In genomic region chr19:23535700-23536099, GRCm38 (mm10) we compare ENCODE assay signal across 34 mouse cellular contexts.
"Had no signal": no experiment of that assay in that cellular context is flagged by ENCODE, and none has a peak within 500 bp of the region (broad histone marks: within the 10 kb centered on the region; RNA-seq: fewer than 3 reads in every experiment).

No protein-coding gene starts in this region.

- H3K9ac ChIP-seq: heart, embryonic 12.5 days; heart, embryonic 13.5 days; heart, embryonic 15.5 days; hindbrain, embryonic 12.5 days; hindbrain, embryonic 13.5 days; hindbrain, embryonic 15.5 days; intestine, embryonic 15.5 days; kidney, embryonic 15.5 days had no signal

- ATAC-seq: hindbrain, embryonic 16.5 days; hindbrain, postnatal 0 days; inflammation-experienced regulatory T-cells, adult 6 months; intestine, embryonic 15.5 days; intestine, embryonic 16.5 days; intestine, postnatal 0 days had no signal

- H3K9me3 ChIP-seq: heart, embryonic 12.5 days; heart, embryonic 13.5 days; heart, embryonic 15.5 days; hindbrain, embryonic 10.5 days; hindbrain, embryonic 12.5 days; hindbrain, embryonic 13.5 days; hindbrain, embryonic 15.5 days; intestine, embryonic 15.5 days; kidney, embryonic 15.5 days had no signal

- H3K4me2 ChIP-seq: heart, embryonic 11.5 days; heart, embryonic 12.5 days; heart, embryonic 13.5 days; heart, embryonic 15.5 days; hindbrain, embryonic 12.5 days; hindbrain, embryonic 13.5 days; hindbrain, embryonic 15.5 days; intestine, embryonic 15.5 days; kidney, embryonic 15.5 days had no signal

- DNase-seq: heart, postnatal 10 days; heart, postnatal 14 days; heart, postnatal 36 days; heart, postnatal 4 days; kidney, adult 11 months; kidney, adult 18-20 months; kidney, adult 2 months; kidney, adult 8-10 months; kidney, adult 9 months; kidney, postnatal 10 days; kidney, postnatal 14 days; kidney, postnatal 25 days; kidney, postnatal 36 days; kidney, postnatal 4 days; layer of hippocampus, adult 9-11 months; layer of hippocampus, postnatal 36 days had no signal

- H3K27me3 ChIP-seq: heart, embryonic 12.5 days; heart, embryonic 13.5 days; heart, embryonic 15.5 days; hindbrain, embryonic 12.5 days; hindbrain, embryonic 13.5 days; hindbrain, embryonic 15.5 days; intestine, embryonic 15.5 days; kidney, embryonic 15.5 days had no signal

- H3K36me3 ChIP-seq: heart, embryonic 12.5 days; heart, embryonic 13.5 days; heart, embryonic 15.5 days; hindbrain, embryonic 10.5 days; hindbrain, embryonic 12.5 days; hindbrain, embryonic 13.5 days; hindbrain, embryonic 15.5 days; intestine, embryonic 15.5 days; kidney, embryonic 15.5 days had no signal

- H3K27ac ChIP-seq: heart, embryonic 13.5 days; heart, embryonic 15.5 days; hindbrain, embryonic 10.5 days; hindbrain, embryonic 12.5 days; hindbrain, embryonic 13.5 days; hindbrain, embryonic 15.5 days; hindbrain, postnatal 0 days; intestine, embryonic 15.5 days; kidney, embryonic 15.5 days; kidney, postnatal 0 days; left cerebral cortex, adult 2 months had no signal

- H3K4me1 ChIP-seq: heart, embryonic 12.5 days; heart, embryonic 13.5 days; heart, embryonic 15.5 days; hindbrain, embryonic 12.5 days; hindbrain, embryonic 13.5 days; hindbrain, embryonic 15.5 days; intestine, embryonic 15.5 days; kidney, embryonic 15.5 days had no signal

- H3K4me3 ChIP-seq: heart, embryonic 12.5 days; heart, embryonic 13.5 days; heart, embryonic 15.5 days; hindbrain, embryonic 10.5 days; hindbrain, embryonic 12.5 days; hindbrain, embryonic 13.5 days; hindbrain, embryonic 15.5 days; intestine, embryonic 15.5 days; kidney, embryonic 15.5 days; layer of hippocampus, adult 2 months; left cerebral cortex, adult 2 months had no signal
